Mouse (Mus musculus) ES-Bruce4 (cell line): Measurements from ENCODE around the gene Abracl.

Experiments
- CTCF ChIP-seq: IDR thresholded peaks from one replicate; pipeline ENCODE4 v1.8.1; 2011; ENCODE audit warnings: low read depth, low read length
- EP300 ChIP-seq: IDR thresholded peaks from 2 replicates; pipeline ENCODE4 v1.6.1; 2011; ENCODE audit warnings: low read depth, low read length; ENCODE audit not compliant: insufficient read depth
- POLR2A ChIP-seq: IDR thresholded peaks from one replicate; pipeline ENCODE4 v1.8.1; 2011; ENCODE audit warnings: low read length; ENCODE audit not compliant: insufficient read depth

DNA sequence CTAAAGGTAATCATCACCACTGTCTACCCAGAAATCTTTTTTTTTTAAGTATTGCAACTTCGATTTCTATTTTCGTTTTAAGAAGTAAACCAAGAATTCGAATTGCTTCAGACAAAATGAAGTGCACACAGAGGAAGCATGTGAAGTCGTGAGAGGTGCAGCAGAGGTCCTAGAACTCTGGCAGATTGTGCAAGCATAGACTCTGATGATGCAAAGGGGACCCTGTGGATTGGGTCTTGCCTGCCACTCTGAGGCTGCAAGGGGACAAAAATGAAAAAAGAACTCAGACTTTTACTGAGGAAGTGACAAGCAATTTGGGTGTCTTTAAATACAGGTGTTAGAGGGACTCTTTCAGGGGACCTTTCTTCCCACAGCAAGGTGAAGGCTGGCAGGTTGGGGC is 32.5 kb downstream of the Abracl start:
- TF ChIP-seq EP300 (no peak), CTCF (no peak), POLR2A (no peak)
